Mouse (Mus musculus) cerebellum, adult 11-12 months (tissue): ENCODE data around the gene Eid2b.
"Not testable (repeated sequence)": the region's sequence is repeated elsewhere in the genome, so short reads cannot be mapped to it uniquely, and the experiment has no call there.

Experiments used
- DNase-seq: peaks from one replicate; pipeline ENCODE4 v3.0.0; 2022

Eid2b gene

GRCm38 (mm10) chr7:28277615-28278278 lies at the start of gene Eid2b:
Eid2b (plus strand) TSS chr7:28277739.
- peak; percentile 95 for DNase-seq

GRCm38 (mm10) chr7:28243943-28244342 lies 33.6 kb upstream of the Eid2b start:
- DNase-seq, result not testable (repeated sequence)

- no peak for DNase-seq
Observed at GRCm38 (mm10) chr7:28248957-28249356, 28.6 kb upstream of the Eid2b start.

GRCm38 (mm10) chr7:28251976-28252375 lies 25.6 kb upstream of the Eid2b start:
- DNase-seq, result no peak

GRCm38 (mm10) chr7:28254591-28254990 lies 22.9 kb upstream of the Eid2b start:
- DNase-seq, result no peak

GRCm38 (mm10) chr7:28255476-28255875 lies 22.1 kb upstream of the Eid2b start:
- DNase-seq, result no peak

GRCm38 (mm10) chr7:28262861-28263260 lies 14.7 kb upstream of the Eid2b start:
- no peak for DNase-seq

GRCm38 (mm10) chr7:28263786-28264185 lies 13.8 kb upstream of the Eid2b start:
- DNase-seq, result no peak

- no peak for DNase-seq
Observed at GRCm38 (mm10) chr7:28265391-28265790, 12.1 kb upstream of the Eid2b start.

- DNase-seq, result peak; percentile 91
Observed at GRCm38 (mm10) chr7:28267129-28268041, 10.2 kb upstream of the Eid2b start, which contains the start of gene Eid2. Eid2 (plus strand) TSS chr7:28267881.

- DNase-seq, result peak; percentile 66
Observed at GRCm38 (mm10) chr7:28268042-28268531, 9.5 kb upstream of the Eid2b start.

GRCm38 (mm10) chr7:28268576-28268975 lies 9.0 kb upstream of the Eid2b start:
- DNase-seq, result no peak

GRCm38 (mm10) chr7:28269355-28269754 lies 8.2 kb upstream of the Eid2b start:
- no peak for DNase-seq

GRCm38 (mm10) chr7:28271761-28272160 lies 5.8 kb upstream of the Eid2b start:
- DNase-seq, result no peak

GRCm38 (mm10) chr7:28277237-28277614 lies 313 bp upstream of the Eid2b start:
- no peak for DNase-seq

GRCm38 (mm10) chr7:28278279-28278652 lies 727 bp downstream of the Eid2b start:
- DNase-seq, result peak; percentile 36

GRCm38 (mm10) chr7:28280630-28281029 lies 3.1 kb downstream of the Eid2b start:
- DNase-seq, result no peak

GRCm38 (mm10) chr7:28290165-28290564 lies 12.6 kb downstream of the Eid2b start:
- DNase-seq, result no peak

GRCm38 (mm10) chr7:28290638-28291590 lies 13.4 kb downstream of the Eid2b start, which contains the start of gene Selenov:
Selenov (minus strand) TSS chr7:28291186.
- DNase-seq, result no peak

- DNase-seq, result peak; percentile 36
Observed at GRCm38 (mm10) chr7:28294481-28294880, 16.9 kb downstream of the Eid2b start.

- peak; percentile 54 for DNase-seq
Observed at GRCm38 (mm10) chr7:28298837-28299625, 21.5 kb downstream of the Eid2b start.
